In the genomic region with DNA sequence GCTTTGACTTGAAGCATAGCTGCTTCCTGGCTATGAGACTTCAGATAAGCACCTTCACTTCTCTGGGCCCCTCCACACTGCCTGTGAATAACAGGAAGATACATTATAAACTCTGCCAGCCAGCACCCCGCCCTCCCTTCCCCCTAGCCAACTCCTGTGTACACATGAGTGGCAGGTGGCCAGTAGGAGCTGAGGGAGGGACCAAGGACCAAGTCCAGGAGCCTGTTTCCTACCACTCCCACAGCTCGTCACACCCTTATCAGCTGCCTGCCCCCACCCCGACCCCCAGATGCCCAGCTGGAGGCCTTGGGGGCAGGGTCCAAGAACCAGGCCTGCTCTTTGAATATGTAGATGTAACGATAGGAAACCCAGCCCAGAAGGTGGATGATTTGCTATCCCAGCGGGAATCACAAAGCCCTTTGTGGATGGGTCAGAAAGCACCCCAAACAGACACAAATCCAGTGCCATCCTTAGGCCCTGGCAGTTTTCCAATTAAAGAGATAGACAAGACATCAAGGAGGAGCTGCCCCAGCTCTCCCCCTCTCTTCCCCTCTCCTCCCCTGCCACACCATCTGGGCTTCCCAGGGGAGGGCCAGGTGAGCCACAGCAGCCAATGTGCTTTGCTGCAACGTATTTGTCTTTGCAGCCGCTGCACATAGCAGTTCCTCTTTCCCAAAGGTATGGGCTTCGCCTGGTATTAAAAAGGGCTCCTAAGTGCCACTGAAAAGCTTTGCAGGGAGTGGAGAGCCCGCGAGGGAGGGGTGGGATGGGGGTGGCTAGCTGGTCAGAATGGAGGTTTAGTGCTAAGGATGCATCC, we compare ENCODE assay signal across 8 mouse cellular contexts. TPM values are rescaled to one million over a fixed set of nuclear protein-coding genes. Genes with fewer than 3 reads are reported as not detected.
A peak's percentile ranks its signal among the peaks of the same experiment; 100 is the strongest.
DNase-seq lines count a peak whose midpoint lies in the region; ATAC-seq and TF ChIP-seq lines count a peak whose summit lies in the region.

No protein-coding gene starts in this region.

- WGBS in intestine, embryonic 14.5 days, result 11% methylated on average over 10 of the region's 10 CpGs
- WGBS in midbrain, embryonic 11.5 days, result 19% methylated on average over 10 of the region's 10 CpGs

- DNase-seq in layer of hippocampus, adult 2 months (ENCODE audit: low spot score in 2 of 2), result no peak
- DNase-seq in layer of hippocampus, adult 9-10 months (ENCODE audit: low spot score), result no peak
- peak; percentile 73 for DNase-seq in intestine, embryonic 14.5 days (ENCODE audit: low spot score)
- DNase-seq in midbrain, embryonic 11.5 days (ENCODE audit: low spot score, missing footprints), result no peak
- DNase-seq in spleen, adult 12 weeks (ENCODE audit: low spot score), result no peak
- DNase-seq in layer of hippocampus, postnatal 36 days, result no peak
- no peak for DNase-seq in spleen, postnatal 10 days (ENCODE audit: low spot score in 2 of 2)

- no peak for TF ChIP-seq CTCF in layer of hippocampus, adult 2 months (conservative IDR thresholded peaks at IDR 0.05)

- H3K4me2 ChIP-seq in intestine, embryonic 14.5 days (ENCODE audit: low read length), result no peak overlapping the region
- no peak overlapping the region for H3K4me2 ChIP-seq in midbrain, embryonic 11.5 days

- no peaks in the 10 kb centered on the region for H3K9me3 ChIP-seq in intestine, embryonic 14.5 days (ENCODE audit: control insufficient read depth, low read length)
- H3K9me3 ChIP-seq in midbrain, embryonic 11.5 days (ENCODE audit: control insufficient read depth, low read length), result no peaks in the 10 kb centered on the region

- no peak overlapping the region for H3K9ac ChIP-seq in intestine, embryonic 14.5 days (ENCODE audit: low read length)
- peak overlapping the region; percentile 12; the same call in 1 of the 2 replicates for H3K9ac ChIP-seq in midbrain, embryonic 11.5 days (ENCODE audit: low read length)

- H3K4me3 ChIP-seq in layer of hippocampus, adult 2 months, result no peak overlapping the region
- no peak overlapping the region for H3K4me3 ChIP-seq in intestine, embryonic 14.5 days (ENCODE audit: low read depth, low read length)
- H3K4me3 ChIP-seq in midbrain, embryonic 11.5 days (ENCODE audit: low read depth, low read length), result no peak overlapping the region

- peak overlapping the region; percentile 48; the same call in 1 of the 2 replicates for H3K27ac ChIP-seq in layer of hippocampus, adult 2 months
- no peak overlapping the region for H3K27ac ChIP-seq in intestine, embryonic 14.5 days (ENCODE audit: low read depth)
- no peak overlapping the region for H3K27ac ChIP-seq in midbrain, embryonic 11.5 days (ENCODE audit: low read depth, low read length)

- H3K27me3 ChIP-seq in intestine, embryonic 14.5 days (replicated peaks; ENCODE audit: control insufficient read depth, insufficient read depth, low read length), result no peaks in the 10 kb centered on the region
- no peaks in the 10 kb centered on the region for H3K27me3 ChIP-seq in midbrain, embryonic 11.5 days (ENCODE audit: control insufficient read depth, insufficient read depth, low read length)

- H3K36me3 ChIP-seq in intestine, embryonic 14.5 days (ENCODE audit: control insufficient read depth, insufficient read depth, low read length), result no peaks in the 10 kb centered on the region
- no peaks in the 10 kb centered on the region for H3K36me3 ChIP-seq in midbrain, embryonic 11.5 days (ENCODE audit: control insufficient read depth, insufficient read depth, low read length)

- H3K4me1 ChIP-seq in intestine, embryonic 14.5 days (replicated peaks; ENCODE audit: control insufficient read depth, insufficient read depth, low read length), result no peaks in the 10 kb centered on the region; the same call in 1 of the 2 replicates
- H3K4me1 ChIP-seq in midbrain, embryonic 11.5 days (ENCODE audit: control insufficient read depth, insufficient read depth, low read length), result peaks cover 13% of the 10 kb centered on the region

- peak; percentile 55; the same call in 1 of the 2 replicates for ATAC-seq in common myeloid progenitor, adult 5-6 weeks (replicated peaks; ENCODE audit: low read depth, poor library complexity, severe bottlenecking)
- peak; percentile 92 for ATAC-seq in intestine, embryonic 14.5 days (replicated peaks; ENCODE audit: low FRiP score, low TSS enrichment, low read depth)
- no peak for ATAC-seq in midbrain, embryonic 11.5 days (ENCODE audit: low FRiP score)

RNA-seq across cellular contexts. Expression of a gene that starts 14.1 kb away (rescaled TPM):
- total RNA-seq in layer of hippocampus, adult 2 months (2021), result 10 to 100 TPM; 67.2 to 72.6 TPM
- total RNA-seq in common myeloid progenitor, adult 5-6 weeks (2017), result 0.44 and 0.78 TPM in 2 replicates
- 5.9 and 6.2 TPM in 2 replicates for polyA plus RNA-seq in intestine, embryonic 14.5 days (2014; fragmentation: Nextera tagmentation; extraction: Ambion mirVana)
- 6.9 and 8.3 TPM in 2 replicates for polyA plus RNA-seq in midbrain, embryonic 11.5 days (2014; fragmentation: Nextera tagmentation; extraction: Ambion mirVana)
- total RNA-seq in layer of hippocampus, postnatal 36 days (2021), result 10 to 100 TPM; 73.5 to 75.3 TPM

Comparison
In these comparisons a context has a peak if more than half of its experiments do, and no peak if none do; other contexts are left out.
1. RNA of a gene that starts 14.1 kb away (total RNA-seq): 73.5 to 75.3 TPM in layer of hippocampus, postnatal 36 days and 67.2 to 72.6 TPM in layer of hippocampus, adult 2 months; 0.44 to 0.78 TPM in common myeloid progenitor, adult 5-6 weeks; every median in the first group is over 10 times any median in the second.